Mouse (Mus musculus): ENCODE results near the gene Spns1.

DNA sequence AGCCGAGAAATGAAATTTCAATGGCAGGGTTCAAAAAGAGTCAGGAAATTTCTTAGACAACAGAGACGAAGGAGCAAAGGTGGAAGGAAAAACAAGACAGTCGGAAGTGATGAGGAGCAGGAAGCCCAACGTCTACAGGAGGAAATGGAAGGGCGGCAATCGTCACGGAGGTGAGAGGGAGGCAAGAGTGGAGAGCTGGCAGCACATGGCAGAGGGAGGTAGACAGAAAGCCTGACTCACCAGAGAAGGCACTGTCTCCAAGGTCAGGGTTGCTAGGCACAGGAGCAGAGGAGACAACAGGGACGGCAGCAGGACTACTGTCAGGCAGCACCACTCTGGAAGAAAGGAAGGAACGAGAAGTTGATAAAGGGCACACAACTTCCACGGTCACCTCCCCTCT lies 9.6 kb downstream of the Spns1 start:
- TF ChIP-seq CTCF (IDR thresholded peaks at IDR 0.05; ENCODE audit: low read depth, low read length) (no peak), GATA2 (IDR thresholded peaks at IDR 0.05; ENCODE audit: borderline replicate concordance, low read depth, low read length) (no peak), GATA1 (IDR thresholded peaks at IDR 0.05; ENCODE audit: borderline replicate concordance, low read length) (no peak), POLR2AphosphoS5 (IDR thresholded peaks at IDR 0.05; ENCODE audit: insufficient replicate concordance, low read depth, low read length) (no peak), TAL1 (conservative IDR thresholded peaks at IDR 0.05; ENCODE audit: low read depth, low read length) (no peak)
